Mouse (Mus musculus): ENCODE data around the gene Man2b2. TPM values are rescaled to one million over a fixed set of nuclear protein-coding genes. Genes with fewer than 3 reads are reported as not detected.

Gene Man2b2
- polyA plus RNA-seq, 1 experiment, result 9.7 TPM

- H3K79me2 ChIP-seq (ENCODE audit: control insufficient read depth, insufficient read depth), result no peaks in the 10 kb centered on the region
- no peak overlapping the region for H3K4me3 ChIP-seq
- H3K4me2 ChIP-seq (ENCODE audit: low read depth), result no peak overlapping the region
- peaks cover 10% of the 10 kb centered on the region for H3K27me3 ChIP-seq (ENCODE audit: control insufficient read depth, insufficient read depth, insufficient read length)
- H3K36me3 ChIP-seq (ENCODE audit: control insufficient read depth, insufficient read depth), result no peaks in the 10 kb centered on the region
- no peak overlapping the region for H3ac ChIP-seq (ENCODE audit: control insufficient read depth, insufficient read length)
- TF ChIP-seq MYOG (IDR thresholded peaks at IDR 0.05; ENCODE audit: control insufficient read depth in 1 of 3, insufficient read depth in 1 of 3, insufficient read length in 2 of 3, low read depth in 2 of 3) (no peak), POLR2AphosphoS2 (IDR thresholded peaks at IDR 0.05; ENCODE audit: insufficient read length, low read depth) (no peak), CEBPB (IDR thresholded peaks at IDR 0.05; ENCODE audit: insufficient read depth, poor library complexity, severe bottlenecking) (no peak), USF1 (IDR thresholded peaks at IDR 0.05; ENCODE audit: low read depth) (no peak), REST (IDR thresholded peaks at IDR 0.05; ENCODE audit: insufficient read depth, insufficient read length) (no peak), MAX (IDR thresholded peaks at IDR 0.05; ENCODE audit: low read depth) (no peak), SRF (IDR thresholded peaks at IDR 0.05; ENCODE audit: control insufficient read depth, insufficient read length, low read depth) (no peak), E2F4 (IDR thresholded peaks at IDR 0.05; ENCODE audit: insufficient read depth) (no peak), TCF12 (IDR thresholded peaks at IDR 0.05; ENCODE audit: insufficient read depth, poor library complexity, severe bottlenecking) (no peak), TCF3 (IDR thresholded peaks at IDR 0.05; ENCODE audit: insufficient read length, low read depth) (no peak), POLR2A (IDR thresholded peaks at IDR 0.05; ENCODE audit: insufficient read length, low read depth) (no peak), MYOD1 (IDR thresholded peaks at IDR 0.05; ENCODE audit: control insufficient read depth in 1 of 3, insufficient read length in 2 of 3, low read depth in 2 of 3) (no peak)
Measured at GRCm38 (mm10) chr5:36811413-36811812, 19.0 kb downstream of the Man2b2 start.

- H3K36me3 ChIP-seq (ENCODE audit: control insufficient read depth, insufficient read depth), result no peaks in the 10 kb centered on the region
- no peak overlapping the region for H3K4me2 ChIP-seq (ENCODE audit: low read depth)
- TF ChIP-seq MAX (IDR thresholded peaks at IDR 0.05; ENCODE audit: low read depth) (no peak), MYOD1 (IDR thresholded peaks at IDR 0.05; ENCODE audit: control insufficient read depth in 1 of 3, insufficient read length in 2 of 3, low read depth in 2 of 3) (no peak), REST (IDR thresholded peaks at IDR 0.05; ENCODE audit: insufficient read depth, insufficient read length) (no peak), USF1 (IDR thresholded peaks at IDR 0.05; ENCODE audit: low read depth) (no peak), CEBPB (IDR thresholded peaks at IDR 0.05; ENCODE audit: insufficient read depth, poor library complexity, severe bottlenecking) (no peak), TCF3 (IDR thresholded peaks at IDR 0.05; ENCODE audit: insufficient read length, low read depth) (no peak), MYOG (IDR thresholded peaks at IDR 0.05; ENCODE audit: control insufficient read depth in 1 of 3, insufficient read depth in 1 of 3, insufficient read length in 2 of 3, low read depth in 2 of 3) (no peak)
- H3ac ChIP-seq (ENCODE audit: control insufficient read depth, insufficient read length), result no peak overlapping the region
- no peak overlapping the region for H3K4me3 ChIP-seq
- H3K27me3 ChIP-seq (ENCODE audit: control insufficient read depth, insufficient read depth, insufficient read length), result peaks cover 10% of the 10 kb centered on the region
- no peaks in the 10 kb centered on the region for H3K79me2 ChIP-seq (ENCODE audit: control insufficient read depth, insufficient read depth)
Measured at GRCm38 (mm10) chr5:36810634-36811033, 19.8 kb downstream of the Man2b2 start.

GRCm38 (mm10) chr5:36809123-36809522, 21.3 kb downstream of the Man2b2 start:
- H3K79me2 ChIP-seq (ENCODE audit: control insufficient read depth, insufficient read depth), result no peaks in the 10 kb centered on the region
- no peak overlapping the region for H3K4me2 ChIP-seq (ENCODE audit: low read depth)
- H3K4me3 ChIP-seq, result no peak overlapping the region
- peaks cover 11% of the 10 kb centered on the region for H3K27me3 ChIP-seq (ENCODE audit: control insufficient read depth, insufficient read depth, insufficient read length)
- H3K36me3 ChIP-seq (ENCODE audit: control insufficient read depth, insufficient read depth), result no peaks in the 10 kb centered on the region
- H3ac ChIP-seq (ENCODE audit: control insufficient read depth, insufficient read length), result no peak overlapping the region
- no peak for TF ChIP-seq SRF (IDR thresholded peaks at IDR 0.05; ENCODE audit: control insufficient read depth, insufficient read length, low read depth)
- TF ChIP-seq TCF3 (IDR thresholded peaks at IDR 0.05; ENCODE audit: insufficient read length, low read depth), result peak; percentile 25
- TF ChIP-seq USF1 (IDR thresholded peaks at IDR 0.05; ENCODE audit: low read depth), result no peak
- no peak for TF ChIP-seq TCF12 (IDR thresholded peaks at IDR 0.05; ENCODE audit: insufficient read depth, poor library complexity, severe bottlenecking)
- peak in 2 of 3 experiments; percentile 16 to 80 for TF ChIP-seq MYOG (IDR thresholded peaks at IDR 0.05; ENCODE audit: control insufficient read depth in 1 of 3, insufficient read depth in 1 of 3, insufficient read length in 2 of 3, low read depth in 2 of 3)
- TF ChIP-seq MAX (IDR thresholded peaks at IDR 0.05; ENCODE audit: low read depth), result no peak
- peak in 2 of 3 experiments; percentile 39 to 85 for TF ChIP-seq MYOD1 (IDR thresholded peaks at IDR 0.05; ENCODE audit: control insufficient read depth in 1 of 3, insufficient read length in 2 of 3, low read depth in 2 of 3)
- TF ChIP-seq CEBPB (IDR thresholded peaks at IDR 0.05; ENCODE audit: insufficient read depth, poor library complexity, severe bottlenecking), result no peak

GRCm38 (mm10) chr5:36807106-36807505, 23.3 kb downstream of the Man2b2 start:
- Histone ChIP-seq H3K4me2 (ENCODE audit: low read depth) (no peak overlapping the region), H3K4me3 (no peak overlapping the region), H3K27me3 (ENCODE audit: control insufficient read depth, insufficient read depth, insufficient read length) (peaks cover 23% of the 10 kb centered on the region), H3ac (ENCODE audit: control insufficient read depth, insufficient read length) (no peak overlapping the region), H3K36me3 (ENCODE audit: control insufficient read depth, insufficient read depth) (no peaks in the 10 kb centered on the region), H3K79me2 (ENCODE audit: control insufficient read depth, insufficient read depth) (no peaks in the 10 kb centered on the region)
- TF ChIP-seq SRF (IDR thresholded peaks at IDR 0.05; ENCODE audit: control insufficient read depth, insufficient read length, low read depth), result no peak
- TF ChIP-seq CEBPB (IDR thresholded peaks at IDR 0.05; ENCODE audit: insufficient read depth, poor library complexity, severe bottlenecking), result no peak
- no peak for TF ChIP-seq MYOG (IDR thresholded peaks at IDR 0.05; ENCODE audit: control insufficient read depth in 1 of 3, insufficient read depth in 1 of 3, insufficient read length in 2 of 3, low read depth in 2 of 3)
- TF ChIP-seq USF1 (IDR thresholded peaks at IDR 0.05; ENCODE audit: low read depth), result no peak

- TF ChIP-seq TCF3 (IDR thresholded peaks at IDR 0.05; ENCODE audit: insufficient read length, low read depth) (no peak), POLR2AphosphoS2 (IDR thresholded peaks at IDR 0.05; ENCODE audit: insufficient read length, low read depth) (no peak), MYOD1 (IDR thresholded peaks at IDR 0.05; ENCODE audit: control insufficient read depth in 1 of 3, insufficient read length in 2 of 3, low read depth in 2 of 3) (no peak), MYOG (IDR thresholded peaks at IDR 0.05; ENCODE audit: control insufficient read depth in 1 of 3, insufficient read depth in 1 of 3, insufficient read length in 2 of 3, low read depth in 2 of 3) (no peak), E2F4 (IDR thresholded peaks at IDR 0.05; ENCODE audit: insufficient read depth) (no peak), CEBPB (IDR thresholded peaks at IDR 0.05; ENCODE audit: insufficient read depth, poor library complexity, severe bottlenecking) (no peak), SRF (IDR thresholded peaks at IDR 0.05; ENCODE audit: control insufficient read depth, insufficient read length, low read depth) (no peak), REST (IDR thresholded peaks at IDR 0.05; ENCODE audit: insufficient read depth, insufficient read length) (no peak), POLR2A (IDR thresholded peaks at IDR 0.05; ENCODE audit: insufficient read length, low read depth) (no peak), USF1 (IDR thresholded peaks at IDR 0.05; ENCODE audit: low read depth) (no peak), MAX (IDR thresholded peaks at IDR 0.05; ENCODE audit: low read depth) (no peak), TCF12 (IDR thresholded peaks at IDR 0.05; ENCODE audit: insufficient read depth, poor library complexity, severe bottlenecking) (no peak)
- Histone ChIP-seq H3K27me3 (ENCODE audit: control insufficient read depth, insufficient read depth, insufficient read length) (peaks cover 5% of the 10 kb centered on the region), H3K36me3 (ENCODE audit: control insufficient read depth, insufficient read depth) (peaks cover 19% of the 10 kb centered on the region), H3K79me2 (ENCODE audit: control insufficient read depth, insufficient read depth) (peaks cover 22% of the 10 kb centered on the region), H3ac (ENCODE audit: control insufficient read depth, insufficient read length) (no peak overlapping the region), H3K4me2 (ENCODE audit: low read depth) (peak overlapping the region; percentile 98), H3K4me3 (peak overlapping the region; percentile 55)
Measured at GRCm38 (mm10) chr5:36797291-36797690, 33.2 kb downstream of the Man2b2 start.

Data from myocyte (in vitro differentiated cells).